Mouse (Mus musculus) megakaryocyte, embryonic 14.5 days (primary cell): ENCODE data around the gene Mrps7. TPM values are rescaled to one million over a fixed set of nuclear protein-coding genes. Genes with fewer than 3 reads are reported as not detected.

ENCODE experiments used
- H3K27me3 ChIP-seq: replicated peaks from 2 replicates; pipeline ENCODE3; 2012; ENCODE audit warnings: inconsistent platforms
- H3K36me3 ChIP-seq: replicated peaks from 2 replicates; pipeline ENCODE3; 2012; ENCODE audit warnings: low read length, inconsistent platforms, mixed read lengths
- H3K4me1 ChIP-seq: 2 replicates; pipeline ENCODE4 v1.6.1; 2012; ENCODE audit warnings: inconsistent platforms
- H3K4me3 ChIP-seq: replicated peaks from 2 replicates; pipeline ENCODE3; 2012; ENCODE audit warnings: moderate library complexity, mild to moderate bottlenecking, inconsistent platforms
- H3K9me3 ChIP-seq: 2 replicates; pipeline ENCODE4 v1.6.1; 2012; ENCODE audit warnings: inconsistent platforms
- FLI1 ChIP-seq: IDR thresholded peaks from 2 replicates; pipeline ENCODE4 v1.6.1; 2012; ENCODE audit warnings: low read length, inconsistent platforms, mixed read lengths
- GATA1 ChIP-seq: IDR thresholded peaks from 3 replicates; pipeline ENCODE4 v1.6.1; 2012; ENCODE audit warnings: mixed read lengths, low read length, inconsistent platforms, borderline replicate concordance
- polyA plus RNA-seq: library from polyadenylated mRNA; stranded (reverse); fragments of >175 nt; gene quantifications from 2 replicates; pipeline ENCODE4 v1.2.3, GENCODE M21; 2012; ENCODE audit warnings: low replicate concordance; ENCODE audit not compliant: insufficient read depth

Mrps7 gene
- polyA plus RNA-seq, 1 experiment: 37.9 TPM

DNA sequence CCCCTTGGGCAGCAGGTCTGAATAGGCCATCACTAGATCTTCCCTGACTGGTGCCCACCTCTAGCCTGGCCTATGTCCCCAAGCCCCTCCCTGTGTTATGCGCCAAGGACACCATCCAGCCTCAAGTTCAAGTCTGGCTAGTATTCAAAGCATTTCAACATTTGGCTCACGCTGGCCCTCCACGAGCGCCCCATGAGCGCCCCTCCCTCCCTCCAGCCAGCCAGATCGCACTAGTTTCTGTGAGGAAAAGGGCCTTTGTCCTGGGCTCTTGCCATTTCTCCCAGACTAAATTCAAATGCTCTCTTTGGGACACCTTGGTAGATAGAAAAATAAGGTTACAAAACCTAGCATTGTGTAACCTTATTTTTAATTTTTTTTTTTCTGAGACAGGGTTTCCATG is 12.2 kb downstream of the Mrps7 start:
- H3K27me3 ChIP-seq: no peaks in the 10 kb centered on the region
- no peaks in the 10 kb centered on the region for H3K9me3 ChIP-seq
- peaks cover 71% of the 10 kb centered on the region for H3K36me3 ChIP-seq
- H3K4me3 ChIP-seq: no peak overlapping the region
- peaks cover 35% of the 10 kb centered on the region for H3K4me1 ChIP-seq
- no peak for TF ChIP-seq GATA1

DNA sequence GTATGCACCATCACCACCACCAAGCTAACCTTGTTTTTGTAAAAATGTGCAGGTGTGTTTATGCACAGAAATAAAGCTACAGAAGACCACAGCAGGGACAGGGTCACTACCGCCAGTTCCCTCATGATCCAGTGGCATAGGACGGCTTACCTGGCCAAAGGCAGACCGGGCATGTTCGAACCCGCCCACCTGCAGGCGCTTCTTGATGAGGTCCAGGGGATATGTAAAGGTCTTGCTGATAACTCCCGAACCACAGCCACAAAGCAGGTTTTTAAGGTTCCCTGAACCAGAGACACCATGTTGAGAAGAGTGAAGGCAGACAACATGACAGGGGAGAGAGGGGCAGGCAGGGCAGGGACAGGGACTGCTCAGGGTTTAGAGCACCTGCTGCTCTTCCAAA is 12.6 kb downstream of the Mrps7 start:
- no peak overlapping the region for H3K4me3 ChIP-seq
- H3K27me3 ChIP-seq: no peaks in the 10 kb centered on the region
- H3K36me3 ChIP-seq: peaks cover 71% of the 10 kb centered on the region
- no peak for TF ChIP-seq GATA1
- no peak for TF ChIP-seq FLI1
- no peaks in the 10 kb centered on the region for H3K9me3 ChIP-seq
- H3K4me1 ChIP-seq: peaks cover 30% of the 10 kb centered on the region

GRCm38 (mm10) chr11:115616893-115617292 is 13.2 kb downstream of the Mrps7 start:
- Histone ChIP-seq H3K27me3 (no peaks in the 10 kb centered on the region), H3K9me3 (no peaks in the 10 kb centered on the region), H3K36me3 (peaks cover 73% of the 10 kb centered on the region), H3K4me1 (peaks cover 25% of the 10 kb centered on the region), H3K4me3 (no peak overlapping the region)
- no peak for TF ChIP-seq GATA1
- TF ChIP-seq FLI1: no peak

- TF ChIP-seq FLI1 (no peak), GATA1 (no peak)
- no peak overlapping the region for H3K4me3 ChIP-seq
- H3K36me3 ChIP-seq: peaks cover 84% of the 10 kb centered on the region
- no peaks in the 10 kb centered on the region for H3K9me3 ChIP-seq
- no peaks in the 10 kb centered on the region for H3K27me3 ChIP-seq
- peaks cover 21% of the 10 kb centered on the region for H3K4me1 ChIP-seq
These were observed 14.3 kb downstream of the Mrps7 start for GRCm38 (mm10) chr11:115618001-115618400.

DNA sequence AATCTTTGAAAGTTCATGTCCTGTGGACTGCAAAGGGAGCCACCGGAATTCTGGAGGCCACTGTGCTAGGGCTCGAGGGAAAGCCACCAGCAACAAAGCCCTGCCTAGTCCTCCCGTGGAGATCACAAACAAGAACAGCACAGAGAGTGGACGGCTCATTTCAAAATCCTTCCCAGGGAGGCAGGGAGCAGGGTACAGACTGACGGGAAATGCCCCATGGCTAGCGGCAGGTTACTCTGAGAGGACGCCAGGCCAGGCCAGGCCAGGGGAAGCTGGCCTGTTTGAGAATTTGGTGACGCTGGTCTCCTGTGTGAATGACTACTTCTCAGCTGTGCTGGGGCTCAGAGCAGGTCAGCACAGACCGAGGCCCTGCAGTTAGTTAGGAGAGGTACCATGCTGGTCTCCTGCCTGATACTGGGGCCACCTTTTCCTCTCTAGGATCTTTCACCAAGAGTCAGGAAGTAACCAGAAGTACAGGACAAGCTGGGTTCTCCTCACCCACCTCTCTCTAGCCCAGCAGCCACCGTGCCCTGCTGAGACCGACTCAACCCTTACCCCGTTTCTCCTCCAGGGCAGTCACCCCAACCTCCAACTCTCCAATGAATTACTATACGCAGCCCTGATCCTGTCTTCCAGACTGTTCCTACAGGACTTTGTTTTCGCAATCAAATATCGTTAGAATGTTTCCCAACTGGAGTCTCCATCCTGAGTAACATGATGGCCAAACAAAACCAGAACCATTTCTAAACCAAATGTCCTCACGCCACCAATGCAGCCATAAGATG is 15.2 kb downstream of the Mrps7 start:
- Histone ChIP-seq H3K4me3 (no peak overlapping the region), H3K27me3 (no peaks in the 10 kb centered on the region), H3K36me3 (peaks cover 93% of the 10 kb centered on the region), H3K9me3 (no peaks in the 10 kb centered on the region), H3K4me1 (peaks cover 12% of the 10 kb centered on the region)
- TF ChIP-seq FLI1: no peak
- no peak for TF ChIP-seq GATA1

GRCm38 (mm10) chr11:115619949-115620348 is 16.2 kb downstream of the Mrps7 start:
- TF ChIP-seq FLI1 (no peak), GATA1 (no peak)
- peaks cover 89% of the 10 kb centered on the region for H3K36me3 ChIP-seq
- H3K9me3 ChIP-seq: no peaks in the 10 kb centered on the region
- H3K4me1 ChIP-seq: peaks cover 7% of the 10 kb centered on the region
- H3K4me3 ChIP-seq: no peak overlapping the region
- no peaks in the 10 kb centered on the region for H3K27me3 ChIP-seq

- Histone ChIP-seq H3K9me3 (no peaks in the 10 kb centered on the region), H3K4me1 (peaks cover 31% of the 10 kb centered on the region), H3K4me3 (no peak overlapping the region), H3K36me3 (peaks cover 65% of the 10 kb centered on the region), H3K27me3 (no peaks in the 10 kb centered on the region)
- no peak for TF ChIP-seq FLI1
- TF ChIP-seq GATA1: no peak
These were observed 19.9 kb downstream of the Mrps7 start for GRCm38 (mm10) chr11:115623487-115624070.

GRCm38 (mm10) chr11:115625877-115626276 is 22.2 kb downstream of the Mrps7 start:
- H3K4me3 ChIP-seq: no peak overlapping the region
- H3K4me1 ChIP-seq: peaks cover 42% of the 10 kb centered on the region
- TF ChIP-seq FLI1 (no peak), GATA1 (no peak)
- peaks cover 43% of the 10 kb centered on the region for H3K36me3 ChIP-seq
- no peaks in the 10 kb centered on the region for H3K27me3 ChIP-seq
- H3K9me3 ChIP-seq: no peaks in the 10 kb centered on the region

- H3K36me3 ChIP-seq: peaks cover 33% of the 10 kb centered on the region
- peak overlapping the region; percentile 94 for H3K4me3 ChIP-seq
- TF ChIP-seq GATA1: no peak
- TF ChIP-seq FLI1: no peak
- no peaks in the 10 kb centered on the region for H3K9me3 ChIP-seq
- H3K27me3 ChIP-seq: no peaks in the 10 kb centered on the region
- H3K4me1 ChIP-seq: peaks cover 53% of the 10 kb centered on the region
These were observed 23.3 kb downstream of the Mrps7 start for GRCm38 (mm10) chr11:115626824-115627616.
